Mouse (Mus musculus) G1E-ER4 (cell line): ENCODE results near the gene Med26. TPM values are rescaled to one million over a fixed set of nuclear protein-coding genes. Genes with fewer than 3 reads are reported as not detected.

Experiments
- GATA1 ChIP-seq: IDR thresholded peaks from one replicate; pipeline ENCODE4 v1.8.0; 2012; ENCODE audit warnings: low read length, inconsistent platforms
- polyA plus RNA-seq: library from polyadenylated mRNA; stranded (reverse); fragments of >175 nt; gene quantifications from 2 replicates; pipeline ENCODE4 v1.2.3, GENCODE M21; 2012

Med26 gene
- polyA plus RNA-seq, 1 experiment, result 54.4 TPM

DNA sequence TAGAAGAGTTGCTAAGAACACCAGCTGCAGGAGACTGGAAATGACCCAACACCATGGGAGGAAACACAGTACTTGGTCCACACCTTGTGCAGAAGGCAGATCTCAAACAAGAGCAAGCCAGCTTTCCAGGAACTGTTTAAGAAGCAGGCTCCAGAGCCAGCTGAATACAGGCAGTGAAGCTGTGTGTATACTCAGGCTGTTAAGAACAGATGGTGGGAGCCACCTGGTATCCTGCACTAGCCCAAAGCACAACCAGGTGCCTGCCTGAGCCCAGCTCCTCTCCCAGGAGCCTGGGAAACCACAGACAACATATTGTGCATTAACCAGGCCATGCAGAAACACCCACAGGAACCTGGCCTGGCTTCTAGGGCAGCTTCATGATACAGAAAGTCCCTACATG, 43.9 kb downstream of the Med26 start:
- TF ChIP-seq GATA1, result no peak

DNA sequence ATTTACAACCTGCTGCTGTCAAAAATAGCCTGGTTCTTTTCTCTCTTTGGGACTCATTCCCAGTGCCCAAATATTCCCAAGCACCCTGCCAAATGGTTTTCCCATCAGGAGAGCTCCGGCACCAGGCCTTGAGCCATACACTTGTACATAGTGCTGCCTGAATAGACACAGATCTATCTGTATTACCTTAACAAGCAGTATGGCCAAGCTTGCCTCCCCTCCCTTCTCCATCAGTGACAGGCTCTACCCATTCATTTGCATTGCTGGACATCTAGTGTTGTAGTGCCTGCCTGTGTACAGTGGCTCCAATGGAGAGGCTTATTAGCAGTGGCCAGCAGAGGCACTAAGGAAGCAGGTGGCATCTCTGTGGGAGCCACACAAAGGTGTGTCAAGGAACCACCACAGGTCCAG, 47.5 kb downstream of the Med26 start:
- TF ChIP-seq GATA1, result no peak

DNA sequence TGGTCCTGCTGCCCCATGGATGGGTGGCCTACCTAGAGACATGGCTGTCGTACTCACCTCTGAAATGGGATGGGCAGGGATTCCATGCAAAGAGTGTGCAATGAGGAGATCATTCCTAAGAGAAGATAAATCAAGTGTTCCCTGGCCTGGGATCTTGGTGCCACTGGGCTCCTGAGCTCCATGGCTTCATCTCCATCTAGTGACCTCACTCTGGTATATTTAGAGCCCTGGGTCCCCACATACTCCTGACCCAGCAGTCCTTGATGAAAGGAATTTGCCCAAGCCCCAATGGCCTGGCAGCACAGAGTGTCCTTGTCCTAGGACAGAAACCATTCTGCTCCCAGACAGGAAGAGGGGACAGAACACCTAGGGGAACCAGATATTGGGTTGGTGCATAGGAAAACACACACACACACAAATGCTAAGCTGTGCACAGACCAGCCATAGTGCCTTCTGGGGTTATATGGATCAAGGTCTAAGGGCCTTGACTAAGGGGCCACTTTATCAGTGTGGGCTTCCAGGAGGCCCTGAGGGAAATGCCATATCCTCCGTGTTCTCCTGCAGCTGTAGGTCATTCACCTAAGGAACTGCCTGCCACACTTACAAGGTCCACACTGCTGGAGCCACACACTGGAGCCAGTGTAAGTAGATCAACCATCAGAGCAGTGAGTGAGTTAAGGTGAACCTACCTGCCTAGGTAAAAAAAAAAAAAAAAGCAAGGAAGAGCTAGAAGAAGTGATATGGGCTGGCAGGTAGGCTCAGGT, 48.4 kb downstream of the Med26 start:
- no peak for TF ChIP-seq GATA1

DNA sequence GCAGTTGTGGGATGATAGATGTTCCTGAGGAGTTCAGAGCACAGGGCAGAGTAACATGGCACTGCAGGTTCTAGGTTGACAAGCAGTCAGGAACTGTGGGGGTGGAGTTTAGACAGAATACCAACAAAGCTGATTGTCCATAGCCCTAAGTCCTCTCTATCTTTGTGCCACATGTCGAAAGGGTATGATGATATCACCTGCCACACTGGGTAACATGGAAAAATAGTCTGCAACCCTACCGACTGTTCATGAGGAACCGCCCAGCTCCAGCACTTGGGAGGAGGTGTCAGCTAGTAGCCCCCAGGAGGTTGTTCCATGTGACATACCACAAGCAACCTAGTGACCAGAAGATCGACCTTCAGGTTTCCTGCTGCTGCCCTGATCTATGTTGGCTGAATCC, 49.5 kb downstream of the Med26 start:
- TF ChIP-seq GATA1, result no peak

DNA sequence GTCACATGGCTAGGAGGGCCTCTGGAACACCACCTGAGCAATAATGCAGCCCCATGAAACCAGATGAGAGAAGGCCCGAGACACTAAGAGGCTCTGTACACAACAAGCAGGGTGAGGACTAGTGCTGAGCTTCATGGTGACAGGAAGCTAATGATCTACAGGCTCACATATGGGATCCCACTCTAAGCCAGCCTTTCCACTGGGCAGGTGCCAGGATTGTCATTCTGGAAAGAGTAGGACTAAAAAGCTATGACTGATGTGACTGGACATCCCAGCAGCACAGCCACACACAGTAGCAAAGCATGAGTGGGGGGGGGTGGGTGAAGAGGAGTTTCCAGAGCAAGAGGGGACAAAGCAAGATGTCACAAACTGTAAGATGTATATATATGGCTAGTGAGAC, 50.2 kb downstream of the Med26 start:
- TF ChIP-seq GATA1, result no peak

DNA sequence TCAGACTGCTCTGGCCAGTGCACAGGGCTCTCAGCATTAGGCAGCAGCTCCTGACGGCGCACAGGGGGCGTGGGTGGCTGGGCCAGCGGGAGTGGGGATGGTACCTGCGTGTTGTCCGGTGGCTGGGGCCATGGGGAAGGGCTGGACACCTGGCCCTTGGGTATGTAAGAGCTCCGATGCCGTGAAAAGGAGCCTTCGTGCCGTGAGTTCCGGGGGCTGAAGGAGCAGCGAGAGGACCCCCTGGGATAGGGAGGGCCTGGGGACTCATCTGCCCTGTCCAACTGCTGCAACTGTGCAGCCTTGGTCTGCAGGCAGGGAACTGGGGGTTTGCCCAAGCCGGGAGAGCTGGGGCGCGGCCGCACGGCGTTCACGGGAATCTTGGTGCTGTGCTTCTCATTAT, 51.9 kb downstream of the Med26 start:
- TF ChIP-seq GATA1, result no peak

DNA sequence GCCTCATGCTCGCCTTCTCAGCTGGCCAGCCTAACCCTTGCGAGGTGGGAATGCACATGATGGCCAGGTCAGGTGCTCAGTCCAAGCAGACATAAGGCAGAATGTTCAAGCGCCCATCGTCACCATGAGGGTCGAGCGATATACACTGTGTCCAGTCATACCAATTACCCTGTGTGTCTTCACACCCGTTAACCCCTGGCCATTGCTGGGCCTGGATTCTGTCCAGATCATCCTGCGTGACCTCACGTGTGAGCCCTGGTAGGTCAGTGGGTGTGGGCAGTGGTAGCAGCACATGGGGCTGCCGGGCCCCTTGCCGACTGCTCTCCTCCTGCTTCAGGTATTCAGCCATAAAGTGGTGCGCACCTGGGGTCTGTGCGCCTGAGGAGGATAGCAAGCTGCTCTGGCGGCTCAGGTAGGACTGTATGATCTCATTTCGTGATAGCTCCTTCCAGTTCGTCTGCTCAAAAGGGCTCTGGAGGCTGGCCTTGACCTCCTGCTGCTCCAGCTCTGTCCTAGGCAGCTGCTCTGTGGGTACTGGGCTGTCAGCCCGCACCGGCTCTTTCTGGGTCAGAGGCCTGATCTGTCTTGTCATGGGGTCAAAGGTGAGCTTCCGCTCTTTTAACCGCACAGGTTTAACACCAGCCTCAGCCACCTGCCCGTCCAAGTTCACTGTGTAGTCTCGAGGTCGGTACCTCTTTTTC, 52.5 kb downstream of the Med26 start:
- TF ChIP-seq GATA1, result no peak

DNA sequence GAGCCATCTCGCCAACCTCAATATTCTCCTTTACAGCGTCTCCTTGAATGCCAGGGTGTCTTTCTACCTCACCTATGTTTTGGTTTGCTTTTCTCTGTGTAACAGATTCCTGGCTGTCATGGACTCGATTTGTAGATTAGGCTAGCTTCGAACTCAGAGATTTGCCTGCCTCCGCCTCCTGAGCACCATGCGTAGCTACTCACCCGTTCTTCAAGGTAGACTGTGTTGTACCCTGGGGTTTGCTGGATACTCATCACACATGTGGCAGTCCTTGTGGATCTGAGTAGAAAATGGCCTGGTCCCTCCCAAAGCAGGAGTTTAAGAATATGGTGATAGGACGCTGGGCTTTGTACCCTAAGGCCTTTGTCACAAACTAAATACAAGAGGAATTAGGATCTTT, 54.7 kb downstream of the Med26 start:
- TF ChIP-seq GATA1, result no peak

DNA sequence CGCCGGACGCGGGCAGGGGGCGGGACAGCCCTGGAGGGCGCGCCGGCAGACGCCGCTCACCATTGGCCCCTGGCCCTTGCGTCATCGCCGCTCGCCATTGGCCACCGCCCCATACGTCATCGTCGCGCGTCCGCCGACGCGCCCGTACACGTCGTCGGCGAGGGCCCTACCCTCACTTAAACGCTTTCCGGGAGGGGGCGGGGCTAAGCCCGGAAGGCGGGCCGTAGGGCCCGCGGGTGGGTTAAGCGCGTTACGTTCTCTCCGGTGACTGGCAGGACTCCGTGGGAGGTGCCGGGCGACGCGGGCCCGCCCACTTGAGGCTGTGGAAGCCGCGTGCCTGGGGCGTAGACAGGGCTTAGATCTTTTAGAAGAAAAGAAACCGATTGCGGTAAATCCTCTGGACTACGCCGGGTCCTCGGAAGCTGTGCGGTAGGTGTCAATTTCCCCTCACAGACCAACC, 55.4 kb downstream of the Med26 start:
- TF ChIP-seq GATA1, result no peak

DNA sequence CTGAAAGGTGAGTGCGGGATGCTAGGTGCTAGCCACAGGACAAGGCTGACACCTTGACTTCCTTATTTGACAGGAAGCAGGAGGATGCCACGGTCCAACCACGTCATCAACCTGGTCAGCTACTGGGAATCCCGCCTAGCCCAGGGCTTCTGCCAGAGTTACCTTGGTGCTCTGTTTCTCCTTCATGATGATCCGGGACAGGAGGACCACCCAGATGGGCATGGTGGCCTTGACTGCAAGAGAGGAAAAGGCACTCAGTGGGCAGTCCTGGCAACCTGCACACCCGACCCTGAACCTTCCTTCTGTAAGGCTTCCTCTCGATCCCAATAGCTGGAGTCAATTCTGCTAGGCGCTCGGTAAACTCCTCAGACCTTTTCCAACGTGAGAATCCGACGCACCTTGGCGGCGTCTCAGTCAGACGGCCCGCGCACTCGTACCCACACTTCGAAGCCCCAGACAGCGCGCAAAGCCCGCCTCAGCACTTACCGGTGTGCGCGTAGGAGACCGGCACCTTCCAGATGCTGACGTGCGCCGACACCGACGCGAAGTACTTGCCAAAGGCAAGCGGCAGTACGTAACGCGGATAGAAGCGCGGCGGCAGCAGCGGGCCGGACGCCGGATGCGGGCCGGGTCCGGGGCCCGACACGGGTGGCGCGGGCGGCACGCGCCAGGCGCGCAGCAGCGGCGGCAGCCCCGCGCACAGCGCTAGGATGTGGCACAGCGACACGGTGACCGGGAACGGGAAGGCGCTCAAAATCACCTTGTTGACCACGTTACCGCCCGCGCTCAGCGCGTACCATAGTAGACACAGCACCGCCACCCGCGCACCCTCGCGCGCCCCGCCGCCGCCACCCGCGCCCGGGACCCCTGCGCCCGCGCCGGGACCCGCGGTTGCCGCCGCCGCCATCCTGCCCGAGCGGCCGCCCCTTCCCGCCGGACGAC, 56.1 kb downstream of the Med26 start, which contains the start of gene Slc35e1:
Gene Slc35e1, minus strand, starts transcription at position 935 of the 942 bp plus-strand sequence.
- no peak for TF ChIP-seq GATA1

DNA sequence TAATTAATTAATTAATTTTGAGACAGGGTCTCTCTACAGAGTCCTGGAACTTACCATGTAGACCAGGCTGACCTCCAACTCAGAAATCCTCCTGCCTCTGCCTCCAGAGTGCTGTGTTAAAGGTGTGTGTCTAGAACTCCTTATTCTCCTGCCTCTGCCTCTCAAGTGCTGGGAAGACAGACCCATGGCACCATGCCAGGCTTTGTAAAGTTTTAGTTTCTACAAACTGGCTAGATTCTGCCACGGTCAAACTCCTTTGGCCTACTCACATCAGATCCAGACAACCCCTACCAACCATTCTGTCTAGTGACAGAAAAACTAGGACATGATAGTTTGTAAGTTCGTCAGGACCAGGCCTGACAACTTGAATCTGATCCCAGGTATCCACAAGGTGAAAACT, 57.1 kb downstream of the Med26 start:
- TF ChIP-seq GATA1, result no peak

DNA sequence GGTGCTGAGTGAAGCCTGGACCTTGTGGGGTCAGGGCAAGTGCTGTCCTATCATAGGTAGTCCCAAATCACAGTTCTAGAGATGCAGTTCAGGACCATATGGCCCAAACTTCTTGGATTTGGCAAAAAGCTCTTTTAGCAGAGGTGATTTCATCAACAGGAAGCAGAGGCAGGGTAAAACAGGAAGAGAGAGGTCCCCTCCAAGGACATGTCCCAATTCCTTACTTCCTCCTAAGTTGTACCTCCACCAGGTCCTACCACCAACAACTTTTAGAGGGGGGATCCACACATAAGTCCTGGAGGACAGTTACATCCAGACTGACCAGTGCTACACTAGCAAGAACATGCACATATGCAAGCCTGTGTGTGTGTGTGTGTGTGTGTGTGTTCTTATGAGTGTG, 61.1 kb downstream of the Med26 start:
- no peak for TF ChIP-seq GATA1

DNA sequence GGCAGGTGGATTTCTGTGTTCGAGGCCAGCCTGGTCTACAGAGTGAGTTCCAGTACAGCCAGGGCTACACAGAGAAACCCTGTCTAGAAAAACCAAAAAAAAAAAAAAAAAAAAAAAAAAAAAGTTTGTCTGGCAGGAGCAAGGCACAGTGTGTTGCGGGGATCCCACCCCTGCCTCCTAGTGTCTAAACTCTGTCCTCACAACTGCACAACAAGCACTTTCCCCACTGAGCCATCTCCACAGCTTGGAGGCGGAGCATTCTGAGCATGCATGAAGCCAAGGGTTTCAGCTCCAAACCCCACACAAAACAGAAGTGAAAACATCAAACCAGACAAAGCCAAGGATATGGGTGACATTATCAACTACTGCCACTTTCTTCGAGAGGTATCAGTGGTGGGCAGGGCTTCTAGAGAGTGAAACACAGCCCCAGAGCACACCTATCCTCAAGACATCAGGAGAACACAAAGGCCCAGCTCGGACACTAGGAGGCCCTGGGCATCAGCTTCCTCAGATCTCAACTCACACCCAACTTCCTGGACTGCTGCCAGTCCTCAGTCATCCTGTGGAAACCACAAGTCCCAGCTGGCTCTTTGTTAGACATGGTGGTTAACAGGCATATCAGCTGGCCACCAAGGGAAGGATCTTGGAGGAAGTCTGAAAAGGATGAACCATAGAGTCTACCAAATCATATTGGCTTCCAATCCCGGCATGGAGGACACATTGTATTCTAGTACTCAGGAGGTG, 62.4 kb downstream of the Med26 start:
- no peak for TF ChIP-seq GATA1

DNA sequence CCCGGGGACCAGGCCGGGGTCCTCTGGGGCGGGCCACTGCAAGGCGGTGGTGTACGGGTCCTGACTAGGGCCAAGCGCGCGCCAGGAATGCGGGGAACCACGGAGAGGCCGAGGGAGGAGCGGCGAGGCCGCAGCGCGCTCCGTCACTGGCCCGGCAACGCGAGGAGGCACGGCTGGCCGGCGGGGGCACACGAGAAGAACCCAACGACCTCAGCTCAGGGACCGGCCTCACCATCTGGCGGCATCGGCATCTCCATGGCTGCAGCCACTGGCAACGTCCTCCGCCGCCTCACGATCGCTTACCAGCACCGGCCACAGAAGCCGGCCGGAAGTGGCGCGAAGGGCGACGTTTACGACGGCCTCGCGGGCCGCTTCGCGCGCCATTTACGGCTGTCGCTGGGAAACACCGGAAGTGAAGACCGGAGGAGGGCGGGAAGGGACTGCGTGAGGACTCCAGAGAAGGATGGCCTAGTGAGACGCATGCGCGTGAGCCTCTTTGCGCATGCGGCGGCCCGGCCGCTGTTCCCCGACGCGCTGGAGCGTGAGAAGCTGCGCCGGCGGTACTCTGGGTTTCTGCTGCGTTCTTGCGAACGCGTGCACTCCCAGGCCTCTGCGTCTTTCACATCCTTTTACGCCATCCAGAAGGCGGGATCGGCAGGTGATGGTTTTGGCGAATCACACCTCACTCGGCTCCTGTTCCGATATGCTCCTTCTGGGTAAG, 73.1 kb downstream of the Med26 start, which contains the start of gene Cherp:
Gene Cherp, minus strand, starts transcription at position 401 of the 721 bp plus-strand sequence.
- no peak for TF ChIP-seq GATA1
